Mouse (Mus musculus) adrenal gland, postnatal 10 days (tissue): ENCODE results near the gene Mga. TPM values are rescaled to one million over a fixed set of nuclear protein-coding genes. Genes with fewer than 3 reads are reported as not detected.

Experiments
- DNase-seq: peaks from one replicate; pipeline ENCODE4 v3.0.0; 2021; ENCODE audit warnings: mixed read lengths
- long read RNA-seq, 2 experiments: library from polyadenylated mRNA; stranded (forward); transcript quantifications; one replicate each; pipeline ENCODE4 v2.0.0; 2021
- total RNA-seq, 2 experiments: library from RNA; stranded (reverse); gene quantifications; 2 replicates each; pipeline ENCODE4 v1.2.3; 2021

Gene Mga
- total RNA-seq, result 10 to 100 TPM; 45.1 to 54.9 TPM
- long read RNA-seq, experiment 1, partial matches to known transcripts, result 2 of 4 reads
- long read RNA-seq, experiment 1, other reads (novel, unspliced or antisense), result 2 of 4 reads
- long read RNA-seq, experiment 2, partial matches to known transcripts, result 1 of 1 reads
- long read RNA-seq, experiment 2, other reads (novel, unspliced or antisense), result 0 of 1 reads

DNA sequence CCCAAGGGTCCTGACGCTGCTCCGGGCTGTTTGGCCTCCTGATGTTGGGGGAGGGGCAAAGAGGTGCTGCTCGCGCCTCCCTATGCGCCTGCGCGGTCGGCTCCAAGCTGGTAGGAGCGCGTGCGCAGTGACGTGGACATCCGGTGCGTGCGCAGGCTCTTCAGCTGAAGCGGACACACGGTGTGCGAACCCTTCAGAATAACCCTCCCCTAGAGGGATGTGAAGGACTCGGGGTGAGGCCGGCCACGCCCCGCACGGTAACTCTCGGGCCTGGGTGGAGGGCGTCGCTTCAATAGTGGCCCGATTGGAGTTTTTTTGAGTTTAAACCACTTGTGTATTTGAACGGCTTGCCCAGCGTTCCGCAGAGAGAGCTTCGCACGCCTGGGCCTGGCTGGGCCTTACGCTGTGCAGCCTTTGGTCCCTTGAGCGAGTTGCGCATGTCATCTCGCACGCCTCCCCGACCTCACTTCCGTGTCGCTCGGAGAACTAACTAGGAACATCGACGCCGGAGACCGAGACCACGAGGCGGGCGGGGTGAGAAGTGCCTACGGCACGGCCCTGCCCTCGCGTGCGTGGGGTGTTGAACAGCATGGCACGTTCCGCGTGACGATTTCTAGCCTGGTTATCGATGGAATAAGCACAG is at the start of gene Mga:
Mga (plus strand) TSS at position 139 of the 643 bp plus-strand sequence.
- peak; percentile 96 for DNase-seq

DNA sequence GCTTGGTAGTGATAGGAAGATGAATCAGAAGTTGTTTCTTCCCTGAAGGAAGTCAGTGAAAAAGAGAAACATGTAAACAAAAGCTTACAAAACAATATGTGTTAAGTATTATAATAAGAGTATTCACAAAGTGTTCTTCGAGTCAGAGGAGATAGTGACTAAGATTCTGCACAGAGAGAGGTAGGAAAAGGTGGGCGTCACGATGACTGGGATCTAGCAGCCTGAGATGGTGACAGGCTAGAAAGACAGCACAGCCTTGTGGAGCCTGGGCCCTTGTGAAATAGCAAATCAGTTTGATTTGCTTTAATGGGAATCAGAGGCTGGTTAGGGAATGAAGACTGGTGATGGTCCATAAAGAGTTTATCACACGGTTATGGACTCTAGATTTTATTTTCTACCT is 43.2 kb upstream of the Mga start:
- DNase-seq, result no peak

DNA sequence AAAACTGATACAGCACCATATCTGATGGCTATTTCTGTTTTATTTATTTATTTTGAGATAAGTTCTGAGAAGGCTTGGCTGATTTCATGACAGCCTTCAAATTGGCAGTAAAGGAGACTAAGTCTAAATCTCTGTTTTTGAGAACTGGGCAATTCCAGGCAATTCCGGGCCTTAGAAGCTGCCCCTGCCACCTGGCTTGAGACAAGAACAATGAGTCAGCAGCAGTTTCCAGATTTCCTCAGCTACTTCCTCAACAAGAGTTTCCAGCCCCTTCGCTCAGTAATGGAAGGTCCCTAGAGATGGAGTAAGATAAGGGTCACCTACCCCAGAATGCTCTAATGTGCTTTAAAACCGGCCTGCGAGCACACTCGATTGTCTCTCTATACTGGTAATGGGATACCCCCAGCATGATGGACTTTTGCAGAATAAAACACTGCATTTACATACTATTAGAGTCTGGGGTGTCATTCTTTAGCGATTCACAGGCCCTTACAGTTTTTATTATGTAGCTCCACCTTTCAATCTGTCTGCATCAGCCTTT is 41.6 kb upstream of the Mga start:
- no peak for DNase-seq

DNA sequence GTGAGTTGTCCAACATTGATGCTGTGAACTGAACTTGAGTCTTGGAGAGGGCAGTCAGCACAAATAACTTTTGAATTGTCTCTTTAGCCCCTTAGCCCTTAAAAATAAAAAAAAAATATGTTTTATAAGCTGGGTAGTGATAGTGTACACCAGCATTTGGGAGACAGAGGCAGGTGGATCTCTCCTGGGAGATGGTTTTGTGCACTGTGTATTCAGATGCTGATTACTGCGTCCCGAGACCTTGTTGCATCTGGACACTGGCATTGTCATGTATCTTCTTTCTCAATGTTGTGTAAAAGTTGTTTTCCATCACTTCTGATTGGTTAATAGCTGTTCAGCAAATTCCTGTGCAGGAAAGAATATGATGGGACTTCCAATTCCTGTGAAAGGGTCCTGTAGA is 39.7 kb upstream of the Mga start:
- DNase-seq, result no peak

DNA sequence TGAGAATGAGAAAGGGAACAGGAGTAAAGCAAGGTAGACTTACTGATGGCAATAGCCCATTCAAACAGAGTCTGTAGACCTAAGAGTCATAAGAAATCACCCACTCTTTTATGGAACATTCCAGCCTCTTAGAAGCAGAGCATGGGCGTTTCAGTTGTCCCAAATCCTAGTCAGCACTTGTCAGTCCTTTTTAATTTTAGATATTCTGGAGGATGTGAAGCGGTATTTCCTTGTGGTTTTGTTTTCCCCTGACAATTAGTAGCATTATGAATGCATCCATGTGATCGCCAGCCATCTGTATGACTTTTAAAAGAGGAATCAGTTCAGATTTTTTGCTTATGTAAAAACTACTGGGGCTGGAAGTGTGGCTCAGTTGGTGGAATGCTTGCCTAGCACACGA is 32.5 kb upstream of the Mga start:
- no peak for DNase-seq

DNA sequence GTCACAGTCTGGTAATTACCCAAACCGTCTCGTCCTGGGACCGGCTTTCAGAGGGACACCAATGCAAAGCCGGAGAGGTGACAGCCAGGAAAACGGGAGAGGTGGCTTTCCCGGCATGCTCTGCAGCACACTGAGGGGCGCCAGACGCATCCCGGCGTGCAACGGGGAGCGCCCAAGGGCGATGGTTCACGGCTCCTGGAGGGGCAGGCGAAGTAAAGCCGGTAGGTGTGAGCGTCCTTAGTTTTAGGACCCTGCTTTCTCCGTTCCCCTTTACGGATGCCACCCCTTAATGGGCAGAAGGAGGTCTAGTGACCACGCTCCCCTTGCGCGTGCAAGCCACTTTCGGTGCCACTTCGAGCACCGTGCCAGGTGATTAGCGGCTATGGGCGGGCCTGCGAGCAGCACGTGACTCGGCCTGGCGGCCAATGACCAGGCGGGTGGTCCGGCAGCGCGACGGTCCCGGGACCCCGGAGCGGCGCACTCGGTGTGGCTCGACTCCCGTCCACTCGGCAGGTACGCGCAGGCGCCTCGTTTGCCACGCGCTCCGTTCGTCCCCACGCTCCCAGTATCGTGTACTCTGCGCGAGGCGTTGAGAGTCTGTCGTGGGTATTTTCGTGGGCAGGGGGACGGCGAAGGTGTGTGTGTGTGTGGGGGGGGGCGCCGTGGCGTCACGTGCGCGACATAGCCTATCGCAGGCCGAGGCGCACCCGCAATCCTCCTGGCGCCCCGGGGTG is 24.5 kb upstream of the Mga start:
- DNase-seq, result peak; percentile 83

DNA sequence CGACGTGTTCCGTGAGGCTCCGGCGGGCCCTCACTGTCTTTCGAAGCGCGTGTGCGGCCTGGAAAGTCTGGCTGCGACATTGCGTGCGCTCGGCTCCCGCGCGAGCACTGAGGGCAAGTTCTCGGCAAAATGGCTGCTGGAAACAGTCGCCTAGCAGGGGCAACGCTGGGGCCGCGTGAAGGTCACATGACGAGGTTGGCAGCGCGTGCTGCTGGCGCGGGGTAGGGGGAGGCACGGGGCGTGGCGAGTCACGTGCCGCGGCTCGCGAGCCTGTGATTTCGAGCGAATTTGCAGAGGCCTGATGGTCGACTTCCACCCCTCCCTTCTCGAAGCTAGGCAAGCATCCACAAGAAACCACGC is 23.9 kb upstream of the Mga start:
- DNase-seq, result peak; percentile 91

DNA sequence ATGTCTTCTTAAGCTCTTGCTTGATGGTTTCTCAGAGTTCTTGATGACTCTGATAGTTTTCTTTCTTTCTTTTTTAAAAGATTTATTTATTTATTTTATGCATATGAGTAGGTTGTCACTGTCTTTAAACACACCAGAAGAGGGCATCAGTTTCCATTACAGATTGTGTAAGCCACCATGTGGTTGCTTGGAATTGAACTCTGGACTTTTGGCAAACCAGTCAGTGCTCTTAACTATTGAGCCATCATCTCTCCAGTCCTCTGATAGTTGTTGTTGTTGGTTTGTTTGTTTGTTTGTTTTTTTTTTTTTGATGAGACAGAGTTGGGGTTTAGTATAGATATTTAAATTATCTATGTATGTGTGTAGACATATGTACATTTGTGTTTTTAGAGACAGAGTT is 21.0 kb upstream of the Mga start:
- no peak for DNase-seq

DNA sequence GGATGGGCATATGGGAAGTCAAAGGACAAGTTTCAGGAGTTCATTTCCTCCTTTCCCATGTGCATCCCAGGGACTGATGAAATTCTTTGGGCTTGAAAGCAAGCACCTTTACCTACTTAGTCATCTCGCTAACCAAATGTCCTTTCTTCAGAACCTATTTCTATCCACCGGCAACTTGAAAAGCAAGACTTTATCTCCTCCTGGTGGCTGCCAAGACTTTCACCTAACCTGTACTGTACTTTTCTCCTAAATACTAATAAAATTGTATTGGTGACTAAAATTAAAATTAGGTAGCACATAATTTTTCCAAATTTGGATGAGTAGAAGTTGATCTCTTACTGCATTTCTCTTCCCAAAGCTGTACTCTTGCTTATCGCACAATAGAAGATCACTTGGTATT is 9.8 kb upstream of the Mga start:
- DNase-seq, result no peak

DNA sequence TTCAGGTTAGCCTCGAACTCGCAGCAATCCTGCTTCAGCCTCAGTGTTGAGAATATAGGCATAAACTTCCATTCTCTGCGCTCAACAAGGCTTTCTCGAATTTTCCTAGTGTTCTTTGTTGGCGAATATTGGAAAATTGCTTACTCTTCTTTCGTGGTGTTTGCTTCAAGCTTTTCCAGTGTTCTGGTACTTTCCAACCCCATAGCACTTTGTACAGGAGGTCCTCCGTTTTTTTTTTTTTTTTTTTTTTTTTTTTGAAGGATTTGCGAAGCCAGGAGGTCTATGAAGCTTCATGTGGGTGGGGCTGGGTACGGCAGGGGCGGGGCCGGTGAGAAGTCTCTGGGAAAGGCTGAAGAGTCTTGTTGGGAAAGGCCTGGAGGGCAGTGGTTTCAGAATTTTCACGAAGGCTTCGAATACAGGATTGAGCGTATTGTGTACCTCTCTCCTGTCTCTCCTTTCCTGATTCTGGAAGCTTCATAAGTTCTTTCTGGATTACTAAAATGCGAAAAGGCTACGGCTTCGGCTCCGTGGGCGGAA is 407 bp upstream of the Mga start:
- no peak for DNase-seq

DNA sequence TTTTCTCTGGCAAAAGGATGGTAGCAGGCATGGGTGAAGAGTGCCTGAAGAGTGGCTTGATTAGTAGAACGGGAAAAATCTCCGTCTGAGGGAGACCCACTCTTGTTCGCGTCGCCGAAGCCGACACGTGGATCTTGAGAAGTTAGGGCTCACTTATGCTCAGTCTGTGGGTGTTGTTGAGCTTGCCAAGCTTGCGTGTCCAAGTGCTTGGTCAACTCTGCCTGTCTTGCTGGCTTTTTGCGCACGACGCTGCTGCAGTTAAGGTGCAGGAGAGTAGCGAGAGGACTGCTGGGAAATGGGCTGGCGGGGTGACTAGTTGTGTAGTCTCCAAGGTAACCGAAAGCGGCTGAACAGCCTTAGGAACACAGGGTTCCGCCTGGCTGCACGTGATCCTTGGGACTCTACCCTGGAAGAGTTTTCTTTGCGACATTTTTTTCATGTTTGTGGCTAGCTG is 1.1 kb downstream of the Mga start:
- DNase-seq, result peak; percentile 78

DNA sequence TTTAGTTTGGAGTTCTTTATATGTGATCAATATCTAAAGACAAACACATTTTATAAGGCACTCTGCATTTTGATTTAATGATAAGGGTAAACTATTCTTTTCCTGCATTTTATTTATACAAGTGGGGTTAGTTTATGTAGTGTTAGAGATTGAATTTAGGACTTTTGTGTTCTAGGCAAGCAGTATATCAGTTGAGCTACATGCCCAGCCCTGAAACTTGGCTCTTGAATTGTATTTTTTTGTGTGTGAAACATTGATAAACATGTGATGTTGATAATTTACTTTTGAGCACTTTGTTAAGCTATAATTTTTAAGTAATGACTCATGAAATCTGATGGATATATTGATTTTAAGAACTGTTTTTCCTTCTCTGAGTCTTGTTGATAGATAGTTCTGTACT is 19.0 kb downstream of the Mga start:
- no peak for DNase-seq

DNA sequence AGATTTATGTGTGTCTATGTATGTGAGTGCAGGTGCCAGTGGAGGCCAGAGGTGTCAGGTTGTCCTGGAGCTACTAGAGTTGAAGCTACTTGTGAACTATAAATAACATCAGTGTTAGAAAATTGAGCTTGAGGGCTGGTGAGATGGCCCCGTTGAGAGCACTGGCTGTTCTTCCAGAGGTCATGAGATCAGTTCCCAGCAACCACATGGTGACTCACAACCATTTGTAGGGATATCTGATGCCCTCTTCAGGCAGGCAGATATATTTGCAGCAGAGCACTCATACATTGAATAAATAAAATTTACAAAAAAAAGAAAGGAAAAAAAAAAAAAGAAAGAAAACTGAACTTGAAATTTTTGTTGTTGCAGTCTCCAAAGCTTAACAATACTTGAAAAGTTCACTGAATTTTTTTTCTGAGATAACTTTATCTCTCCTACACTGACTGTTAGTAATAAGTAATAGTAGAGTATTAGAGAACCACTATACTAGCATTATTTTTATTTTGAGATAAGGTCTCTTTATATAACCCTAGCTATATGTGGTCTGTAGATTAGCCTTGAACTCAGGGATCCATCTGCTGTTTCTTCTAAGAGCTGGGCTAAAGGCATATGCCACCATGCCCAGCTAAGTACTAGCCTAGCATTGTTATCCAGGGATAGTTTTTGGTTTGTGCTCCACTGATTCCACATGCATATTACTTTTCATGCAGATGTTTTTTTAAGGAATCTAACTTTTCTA is 20.8 kb downstream of the Mga start:
- no peak for DNase-seq

DNA sequence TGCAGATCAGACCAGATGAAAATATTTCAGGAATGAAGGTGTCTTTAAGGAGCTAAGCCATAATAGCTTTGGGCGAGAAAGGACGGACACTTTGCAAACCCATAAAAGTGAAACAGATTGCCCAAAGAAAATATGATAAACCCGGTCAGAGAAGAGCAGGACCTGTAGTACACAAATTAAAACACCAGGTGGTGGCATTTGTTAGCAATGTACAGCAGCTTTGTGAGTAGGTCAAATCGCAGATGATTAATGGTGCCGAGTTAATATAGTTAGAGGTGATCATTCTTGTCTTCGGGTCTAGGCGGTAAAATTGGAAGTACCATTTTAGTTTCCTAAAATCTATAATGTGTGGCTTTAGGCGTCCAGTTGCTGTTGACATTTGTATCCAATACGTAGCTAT is 73.5 kb downstream of the Mga start:
- peak; percentile 60 for DNase-seq

DNA sequence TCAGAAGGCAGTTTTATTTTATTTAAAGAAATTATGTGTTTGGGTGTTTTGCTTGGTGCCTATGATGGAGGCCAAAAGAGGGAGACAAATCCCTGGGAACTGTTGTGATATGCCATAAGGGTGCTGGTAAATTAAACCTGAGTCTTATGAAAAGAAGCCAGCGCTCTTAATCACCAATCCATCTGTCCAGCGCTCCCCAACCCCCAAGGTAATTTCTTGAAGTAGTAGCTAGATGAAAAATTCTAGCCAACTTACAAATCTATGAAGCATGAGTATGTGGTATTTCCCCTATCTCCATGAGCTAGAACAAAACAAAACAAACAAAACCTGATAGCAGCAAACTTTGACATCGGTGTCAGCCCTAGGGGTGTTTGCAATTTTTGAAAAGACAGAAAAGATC is 74.3 kb downstream of the Mga start:
- DNase-seq, result no peak

DNA sequence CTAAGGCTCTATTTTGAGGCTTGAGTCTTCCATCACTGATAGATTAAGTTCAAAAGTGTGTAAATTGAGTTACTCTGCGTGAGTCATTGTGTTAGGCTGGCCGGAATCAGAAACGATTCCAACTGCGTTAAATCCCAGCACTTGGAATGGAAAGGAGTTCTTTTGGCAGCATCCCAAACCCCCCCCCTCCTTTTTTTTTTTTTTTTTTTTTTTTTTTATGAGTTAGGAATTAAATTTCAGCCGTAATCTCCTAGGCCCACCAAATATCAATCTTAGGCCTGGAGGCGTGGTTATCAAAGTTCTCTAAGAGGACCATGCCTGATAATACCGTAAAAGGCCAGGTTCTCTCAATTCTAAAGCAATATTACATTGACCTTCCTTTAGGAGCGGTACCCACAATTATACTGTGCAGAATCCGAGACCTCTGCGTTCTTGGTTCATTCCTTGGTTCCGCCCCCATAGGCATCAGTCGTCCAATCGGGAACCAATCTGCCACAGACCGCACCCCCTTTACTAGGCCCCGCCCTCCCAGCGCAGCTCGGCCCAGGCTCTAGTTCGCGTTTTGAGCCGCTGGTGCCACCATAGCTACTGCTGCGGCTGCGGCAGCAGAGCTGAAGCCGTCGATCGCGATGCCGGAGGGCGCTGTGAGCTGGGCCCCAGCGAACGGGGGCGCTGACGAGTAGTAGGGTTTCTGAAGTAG is 75.0 kb downstream of the Mga start:
- peak; percentile 97 for DNase-seq

DNA sequence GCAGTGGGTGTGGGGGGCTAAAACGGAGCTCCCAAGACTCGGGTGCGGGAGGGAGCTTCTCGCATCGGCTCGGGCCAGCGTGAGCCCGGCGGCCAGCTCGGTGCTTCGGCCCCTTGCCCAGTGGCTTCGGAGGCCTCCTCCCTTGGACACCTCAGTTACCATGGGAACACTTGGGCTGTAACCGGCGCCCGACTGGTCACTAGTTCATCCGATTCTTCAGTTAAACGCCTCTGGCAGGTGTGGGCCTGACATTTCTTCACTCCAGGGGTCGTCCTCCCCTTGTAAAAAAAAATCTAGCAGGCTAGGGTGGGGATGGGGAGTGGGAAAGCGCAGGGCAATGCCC is 75.5 kb downstream of the Mga start, which contains the start of gene Mapkbp1:
Mapkbp1 (plus strand) TSS at position 163 of the 343 bp plus-strand sequence.
- no peak for DNase-seq

DNA sequence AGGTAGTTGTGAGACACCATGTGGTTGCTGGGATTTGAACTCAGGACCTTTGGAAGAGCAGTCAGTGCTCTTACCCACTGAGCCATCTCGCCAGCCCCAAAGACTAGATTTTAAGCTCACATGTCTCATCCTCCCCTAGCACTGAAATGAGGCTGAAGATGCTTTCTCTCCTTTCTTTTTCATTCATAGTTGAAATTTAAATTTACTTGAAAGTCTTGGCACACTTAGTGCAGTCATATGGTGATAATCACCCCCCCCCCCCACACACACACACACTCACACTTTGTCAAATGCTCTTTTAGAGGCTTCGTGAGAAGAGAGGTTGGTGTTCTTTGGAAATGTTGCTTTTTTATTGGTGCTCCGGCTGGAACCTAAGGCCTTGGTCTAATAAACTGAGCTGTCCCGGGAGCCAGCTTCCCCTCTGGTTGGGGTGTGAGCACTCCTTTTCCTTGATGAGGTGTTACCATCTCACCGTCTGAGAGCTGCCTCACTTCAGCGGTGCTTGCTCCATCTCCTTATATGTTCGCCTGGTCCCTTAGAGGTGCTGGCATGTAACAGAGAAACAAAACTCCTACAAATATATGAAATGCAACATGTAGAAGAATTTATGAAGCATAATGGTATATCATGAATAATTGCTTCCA is 83.4 kb downstream of the Mga start:
- DNase-seq, result no peak

DNA sequence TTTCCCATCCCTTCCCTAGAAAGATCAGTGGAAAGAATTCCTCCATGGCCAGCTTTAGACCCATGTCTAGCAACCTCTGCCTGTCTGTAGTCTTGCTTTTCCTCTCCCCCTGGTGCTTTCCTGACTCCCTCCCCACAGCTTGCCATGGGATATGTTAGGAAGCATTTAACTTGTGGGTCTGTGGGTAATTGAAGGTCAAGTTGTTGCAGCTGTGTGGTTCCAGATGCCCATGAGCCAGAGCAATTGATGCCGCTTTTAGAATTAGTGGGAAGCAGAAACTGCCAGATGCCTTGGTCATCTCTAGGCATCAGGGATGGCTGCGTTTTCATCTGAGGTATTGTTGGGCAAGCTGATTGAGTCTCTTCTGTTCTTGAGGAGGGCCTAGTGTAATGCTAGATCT is 84.6 kb downstream of the Mga start:
- no peak for DNase-seq

DNA sequence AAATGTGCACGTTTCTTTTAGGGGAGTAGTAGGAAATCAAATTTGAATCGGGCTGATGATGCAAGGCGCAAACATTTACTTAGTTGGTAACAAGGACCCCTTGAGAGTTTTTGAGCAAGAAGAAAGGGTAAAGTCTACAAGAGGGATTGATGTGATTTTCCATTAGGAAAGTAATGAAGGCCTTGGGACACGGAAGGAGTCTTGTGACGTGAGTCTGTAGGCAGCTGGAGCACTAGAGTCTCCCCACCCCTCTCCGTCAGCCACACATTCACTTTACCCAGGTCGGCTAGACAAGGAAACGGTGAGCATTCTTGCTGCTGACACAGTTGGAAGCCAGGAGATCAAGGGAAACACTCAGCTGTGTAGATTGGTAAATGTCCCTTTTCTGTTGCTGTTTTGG is 88.8 kb downstream of the Mga start:
- DNase-seq, result no peak

DNA sequence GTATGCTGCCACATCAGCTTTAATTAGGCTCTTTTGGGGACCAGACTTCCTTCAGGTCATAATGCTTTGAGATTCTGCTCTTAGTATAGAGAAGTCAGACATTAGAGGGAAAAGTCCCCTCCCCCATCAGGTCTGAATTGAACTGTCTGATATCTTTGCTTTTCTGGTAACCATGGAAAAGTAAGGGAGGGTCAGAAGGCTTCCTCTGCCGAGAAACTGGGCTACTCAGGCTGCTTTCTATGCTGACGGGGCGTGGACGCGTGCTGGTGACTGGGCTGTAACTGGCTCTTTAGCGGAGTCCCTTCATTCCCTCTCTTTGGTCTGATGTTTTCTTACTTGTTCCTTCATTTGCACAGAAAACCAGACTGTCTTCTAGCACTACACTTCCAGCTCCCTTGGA is 89.3 kb downstream of the Mga start:
- no peak for DNase-seq
